In genomic region chr7:118956616-118957246, GRCm38 (mm10) we compare ENCODE assay signal across 17 mouse cellular contexts. TPM values are rescaled to one million over a fixed set of nuclear protein-coding genes. Genes with fewer than 3 reads are reported as not detected.
"Had no signal": no experiment of that assay in that cellular context is flagged by ENCODE, and none has a peak within 500 bp of the region (broad histone marks: within the 10 kb centered on the region; RNA-seq: fewer than 3 reads in every experiment).

No protein-coding gene starts in this region.

- H3K9ac ChIP-seq: liver, embryonic 15.5 days; midbrain, embryonic 15.5 days; neural tube, embryonic 13.5 days; stomach, embryonic 15.5 days had no signal

- H3K4me1 ChIP-seq: limb, embryonic 10.5 days; liver, embryonic 15.5 days; megakaryocyte, embryonic 14.5 days; midbrain, embryonic 15.5 days; neural tube, embryonic 13.5 days had no signal

- H3K4me2 ChIP-seq: liver, embryonic 11.5 days; liver, embryonic 15.5 days; midbrain, embryonic 11.5 days; midbrain, embryonic 15.5 days; neural tube, embryonic 13.5 days; stomach, embryonic 15.5 days had no signal

- H3K36me3 ChIP-seq: limb, embryonic 10.5 days; liver, embryonic 15.5 days; midbrain, embryonic 15.5 days; neural tube, embryonic 13.5 days; stomach, embryonic 15.5 days had no signal

- H3K9me3 ChIP-seq: limb, embryonic 10.5 days; liver, embryonic 15.5 days; megakaryocyte, embryonic 14.5 days; midbrain, embryonic 15.5 days; neural tube, embryonic 13.5 days; stomach, embryonic 15.5 days had no signal

- H3K4me3 ChIP-seq: left cerebral cortex, adult 2 months; limb, embryonic 10.5 days; liver, embryonic 15.5 days; megakaryocyte, embryonic 14.5 days; midbrain, embryonic 15.5 days; neural tube, embryonic 13.5 days; stomach, embryonic 15.5 days had no signal

- DNase-seq: kidney, postnatal 25 days; lung, adult 2 months; lung, postnatal 10 days; right cerebral cortex, postnatal 14 days; thymus, adult 2 months; thymus, postnatal 25 days had no signal

- ATAC-seq: midbrain, embryonic 15.5 days had no signal

- H3K27ac ChIP-seq: left cerebral cortex, adult 2 months; limb, embryonic 10.5 days; liver, embryonic 15.5 days; macrophage; midbrain, embryonic 15.5 days; neural tube, embryonic 13.5 days; stomach, embryonic 15.5 days had no signal

- H3K27me3 ChIP-seq: liver, embryonic 15.5 days; midbrain, embryonic 15.5 days; neural tube, embryonic 13.5 days; stomach, embryonic 15.5 days had no signal

RNA-seq across cellular contexts. Expression of gene Gprc5b, which starts 38.3 kb away (rescaled TPM):
- total RNA-seq: monocyte, adult 5-6 weeks had no signal
